Mouse (Mus musculus) cortical plate, adult 2 months (tissue): Measurements from ENCODE around the gene Svep1. TPM values are rescaled to one million over a fixed set of nuclear protein-coding genes. Genes with fewer than 3 reads are reported as not detected.

Source experiments
- H3K27ac ChIP-seq: fragments of 200-500 bp; 2 replicates; pipeline ENCODE4 v1.5.1; 2012; ENCODE audit warnings: low read length, control low read depth, inconsistent platforms; ENCODE audit not compliant: insufficient read depth
- H3K4me1 ChIP-seq: fragments of 200-500 bp; 2 replicates; pipeline ENCODE4 v1.6.1; 2011; ENCODE audit warnings: low read length; ENCODE audit not compliant: control insufficient read depth, insufficient read depth
- H3K4me3 ChIP-seq: fragments of 200-500 bp; 2 replicates; pipeline ENCODE4 v1.5.1; 2011; ENCODE audit warnings: mild to moderate bottlenecking, low read length, control low read depth; ENCODE audit not compliant: insufficient read depth
- CTCF ChIP-seq: fragments of 200-500 bp; IDR thresholded peaks from 2 replicates; pipeline ENCODE4 v1.5.1; 2011; ENCODE audit warnings: mild to moderate bottlenecking, control low read depth, low read length; ENCODE audit not compliant: insufficient read depth; ENCODE audit errors: extremely low read depth
- POLR2A ChIP-seq: fragments of 200-500 bp; IDR thresholded peaks from 2 replicates; pipeline ENCODE4 v1.6.1; 2011; ENCODE audit warnings: mild to moderate bottlenecking, low read length, control low read depth; ENCODE audit not compliant: insufficient read depth; ENCODE audit errors: extremely low read depth
- polyA plus RNA-seq: library from polyadenylated mRNA; depleted of rRNA; stranded (reverse); fragments of >200 nt; gene quantifications from 2 replicates; pipeline ENCODE4 v1.2.3, GENCODE M21; 2012

Svep1 gene
- polyA plus RNA-seq, 1 experiment: 0.31 TPM

DNA sequence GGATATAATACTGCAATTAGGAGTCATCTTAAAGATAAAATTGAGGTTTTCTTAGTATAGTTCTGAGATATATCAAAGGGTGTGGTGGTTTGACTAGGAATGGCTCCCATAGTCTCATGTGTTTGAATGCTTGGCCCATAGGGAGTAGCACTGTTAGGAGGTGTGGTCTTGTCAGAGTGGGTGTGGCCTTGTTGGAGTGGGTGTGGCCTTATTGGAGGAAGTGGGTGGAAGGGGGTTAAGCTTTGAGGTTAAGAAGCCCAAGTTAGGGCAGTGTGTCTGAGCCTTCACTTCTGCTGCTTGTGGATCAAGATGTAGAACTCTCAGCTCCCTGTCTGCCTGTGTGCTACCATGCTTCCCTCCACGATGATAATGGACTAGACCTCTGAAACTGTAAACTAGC lies 143.7 kb downstream of the Svep1 start:
- Histone ChIP-seq H3K4me3 (no peak overlapping the region), H3K27ac (no peak overlapping the region), H3K4me1 (no peaks in the 10 kb centered on the region)
- TF ChIP-seq CTCF: no peak

GRCm38 (mm10) chr4:58055653-58056052 lies 151.0 kb downstream of the Svep1 start:
- Histone ChIP-seq H3K4me3 (no peak overlapping the region), H3K4me1 (no peaks in the 10 kb centered on the region), H3K27ac (no peak overlapping the region)
- TF ChIP-seq POLR2A (no peak), CTCF (no peak)

GRCm38 (mm10) chr4:58054441-58054840 lies 152.2 kb downstream of the Svep1 start:
- TF ChIP-seq POLR2A (no peak), CTCF (no peak)
- H3K27ac ChIP-seq: no peak overlapping the region
- H3K4me3 ChIP-seq: no peak overlapping the region
- no peaks in the 10 kb centered on the region for H3K4me1 ChIP-seq

DNA sequence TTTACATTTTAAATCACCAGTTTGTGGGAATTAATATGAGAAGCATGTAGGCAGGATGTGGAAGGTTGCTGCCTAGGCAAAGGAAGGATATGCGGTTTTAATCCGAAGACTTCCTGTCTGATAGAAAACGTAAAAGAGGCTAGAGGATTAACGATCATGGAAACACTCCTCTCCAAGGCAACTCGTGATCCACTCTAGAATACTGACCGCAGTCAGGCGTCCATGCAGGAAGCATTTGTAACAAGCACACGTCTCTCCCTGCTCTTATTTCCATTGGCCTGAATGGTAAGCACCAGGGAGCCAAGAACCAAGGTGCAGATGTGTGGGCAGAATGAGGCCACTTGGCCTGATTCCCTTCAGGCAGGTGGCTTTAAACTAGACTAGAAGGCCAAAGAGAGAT lies 155.9 kb downstream of the Svep1 start:
- no peak for TF ChIP-seq CTCF
- H3K4me3 ChIP-seq: no peak overlapping the region
- H3K27ac ChIP-seq: no peak overlapping the region
- H3K4me1 ChIP-seq: no peaks in the 10 kb centered on the region

DNA sequence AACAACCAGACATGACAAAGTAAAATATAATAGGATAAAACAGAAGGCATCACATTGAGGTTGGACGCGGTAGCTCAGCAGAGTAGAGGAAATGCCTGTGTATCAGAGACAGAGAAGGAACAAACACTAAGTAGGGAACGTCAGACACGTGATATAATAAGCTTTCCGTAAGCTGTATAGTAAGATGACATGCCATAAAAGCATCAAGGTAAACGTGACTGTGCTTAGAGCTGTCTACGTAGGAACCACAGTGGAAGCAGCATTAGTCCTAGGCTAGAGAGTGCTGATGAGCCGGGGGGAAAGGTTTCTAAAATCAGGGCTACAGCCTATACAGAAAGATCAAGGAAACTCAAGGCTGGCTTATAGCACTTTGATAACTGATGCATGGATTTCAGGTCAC lies 156.4 kb downstream of the Svep1 start:
- TF ChIP-seq CTCF: no peak
- TF ChIP-seq POLR2A: no peak
- no peaks in the 10 kb centered on the region for H3K4me1 ChIP-seq
- H3K4me3 ChIP-seq: no peak overlapping the region
- H3K27ac ChIP-seq: no peak overlapping the region

GRCm38 (mm10) chr4:58044833-58045232 lies 161.8 kb downstream of the Svep1 start:
- TF ChIP-seq CTCF (no peak), POLR2A (no peak)
- Histone ChIP-seq H3K4me3 (no peak overlapping the region), H3K4me1 (no peaks in the 10 kb centered on the region), H3K27ac (no peak overlapping the region)

GRCm38 (mm10) chr4:58044356-58044755 lies 162.3 kb downstream of the Svep1 start:
- Histone ChIP-seq H3K4me3 (no peak overlapping the region), H3K27ac (no peak overlapping the region), H3K4me1 (no peaks in the 10 kb centered on the region)
- TF ChIP-seq POLR2A: no peak
- no peak for TF ChIP-seq CTCF

GRCm38 (mm10) chr4:58040093-58040492 lies 166.6 kb downstream of the Svep1 start:
- Histone ChIP-seq H3K4me3 (no peak overlapping the region), H3K27ac (no peak overlapping the region), H3K4me1 (no peaks in the 10 kb centered on the region)
- TF ChIP-seq CTCF (no peak), POLR2A (no peak)

- TF ChIP-seq POLR2A (no peak), CTCF (no peak)
- H3K4me3 ChIP-seq: no peak overlapping the region
- H3K4me1 ChIP-seq: no peaks in the 10 kb centered on the region
Measured at GRCm38 (mm10) chr4:58037096-58037705, 169.5 kb downstream of the Svep1 start.

DNA sequence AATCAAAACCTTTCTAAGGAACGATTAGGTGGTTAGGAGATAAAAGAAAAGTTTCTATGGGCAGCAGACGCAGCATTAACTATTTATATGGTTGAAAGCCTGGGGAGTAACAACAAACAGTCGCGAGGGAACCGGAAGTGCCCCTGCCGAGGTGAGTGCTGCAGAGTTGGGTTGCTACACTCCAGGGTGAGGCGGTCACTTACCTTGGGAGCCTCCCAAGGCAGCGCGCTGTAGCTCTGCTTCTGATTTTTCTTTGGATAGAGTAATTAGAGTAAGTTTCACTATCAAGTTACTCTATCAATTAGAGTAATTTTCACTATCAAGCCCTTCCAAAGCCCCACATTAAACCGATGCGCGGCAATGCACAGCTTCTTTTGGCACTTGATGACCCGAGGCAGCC lies 172.0 kb downstream of the Svep1 start:
- Histone ChIP-seq H3K4me1 (no peaks in the 10 kb centered on the region), H3K4me3 (no peak overlapping the region), H3K27ac (no peak overlapping the region)
- TF ChIP-seq POLR2A (no peak), CTCF (no peak)

More at GRCm38 (mm10) chr4:58037096-58037705, 169.5 kb downstream of the Svep1 start:
- no peak overlapping the region for H3K27ac ChIP-seq
